Mouse (Mus musculus) layer of hippocampus, adult 9-11 months (tissue): Measurements from ENCODE around the gene Gm19684.
"Not testable (repeated sequence)": the region's sequence is repeated elsewhere in the genome, so short reads cannot be mapped to it uniquely, and the experiment has no call there.

ENCODE experiments used
- DNase-seq: peaks from one replicate; pipeline ENCODE4 v3.0.0; 2022

Gm19684 gene

DNA sequence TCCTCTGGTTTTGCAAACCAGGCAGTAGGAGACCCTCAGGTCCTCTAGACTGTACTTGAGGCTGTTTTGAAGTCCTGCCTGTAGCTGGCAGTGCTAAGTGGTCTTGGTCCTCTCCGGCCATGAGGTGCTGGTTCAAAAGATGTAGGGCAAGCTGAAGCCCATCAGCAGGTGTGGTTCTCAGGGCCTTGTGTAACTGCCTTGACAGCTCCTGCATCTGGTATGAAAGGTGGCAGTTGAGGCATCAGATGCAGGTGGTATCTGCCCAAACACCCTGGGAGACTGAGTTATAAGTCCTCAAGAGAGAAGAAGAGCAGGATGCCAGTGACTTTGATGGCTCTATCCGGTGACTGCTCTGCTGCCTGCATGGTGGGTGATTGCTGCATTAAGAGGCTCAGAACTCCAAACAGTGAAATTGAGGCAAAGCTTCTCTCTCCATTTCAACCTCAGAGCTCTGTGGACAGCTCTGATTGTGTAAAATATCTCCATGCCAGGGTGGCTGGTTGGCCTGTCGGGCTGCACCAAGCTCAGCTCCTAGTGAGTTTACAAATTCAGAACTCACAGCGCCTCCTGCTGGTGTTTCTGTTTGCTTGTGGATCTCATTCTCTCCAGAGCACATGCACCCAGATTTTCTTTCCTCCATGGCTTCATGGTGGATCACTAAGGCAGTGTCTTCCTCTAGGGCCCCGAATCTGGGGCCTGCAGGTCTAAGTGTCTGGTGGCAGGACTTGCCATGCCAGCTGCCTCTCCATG is 10.2 kb downstream of the Gm19684 start:
- no peak for DNase-seq

DNA sequence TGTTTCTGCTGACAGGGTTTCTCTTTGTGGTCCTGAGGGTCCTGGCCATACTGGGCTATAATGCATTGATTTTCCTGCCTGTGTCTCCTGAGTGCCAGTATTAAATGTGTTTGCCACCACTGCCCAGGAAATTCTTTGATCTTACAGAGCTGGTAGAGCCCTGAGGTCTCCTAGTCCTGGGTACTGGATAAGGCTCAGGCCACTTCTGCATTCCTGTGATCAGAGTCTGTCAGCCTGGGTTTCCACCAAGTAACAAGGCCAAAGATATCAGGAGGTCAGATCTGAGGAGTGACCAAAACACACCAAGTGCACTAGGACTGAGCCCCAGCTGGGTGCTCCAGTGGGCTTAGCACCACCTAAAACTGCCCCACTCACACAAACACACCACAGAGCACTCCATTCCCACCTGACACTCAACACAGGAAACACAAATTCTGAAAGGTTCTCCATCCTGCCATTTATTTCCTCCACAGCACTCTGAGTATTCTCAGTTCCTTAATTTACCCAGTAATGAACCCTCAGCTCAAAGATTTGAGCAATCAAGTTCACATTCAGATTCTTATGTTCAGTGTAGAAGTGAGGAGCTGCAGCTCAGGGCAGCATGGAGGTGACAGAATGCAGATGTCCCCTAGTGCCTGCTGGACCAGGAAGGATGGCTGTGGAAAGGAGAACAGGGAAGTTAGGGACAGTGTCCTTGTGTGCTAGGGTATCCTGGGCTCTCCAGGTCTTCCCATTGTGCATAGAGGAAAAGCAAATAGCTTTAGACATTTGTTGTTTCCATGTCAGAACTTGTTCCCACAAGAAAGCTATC is 14.1 kb downstream of the Gm19684 start:
- not testable (repeated sequence) for DNase-seq

DNA sequence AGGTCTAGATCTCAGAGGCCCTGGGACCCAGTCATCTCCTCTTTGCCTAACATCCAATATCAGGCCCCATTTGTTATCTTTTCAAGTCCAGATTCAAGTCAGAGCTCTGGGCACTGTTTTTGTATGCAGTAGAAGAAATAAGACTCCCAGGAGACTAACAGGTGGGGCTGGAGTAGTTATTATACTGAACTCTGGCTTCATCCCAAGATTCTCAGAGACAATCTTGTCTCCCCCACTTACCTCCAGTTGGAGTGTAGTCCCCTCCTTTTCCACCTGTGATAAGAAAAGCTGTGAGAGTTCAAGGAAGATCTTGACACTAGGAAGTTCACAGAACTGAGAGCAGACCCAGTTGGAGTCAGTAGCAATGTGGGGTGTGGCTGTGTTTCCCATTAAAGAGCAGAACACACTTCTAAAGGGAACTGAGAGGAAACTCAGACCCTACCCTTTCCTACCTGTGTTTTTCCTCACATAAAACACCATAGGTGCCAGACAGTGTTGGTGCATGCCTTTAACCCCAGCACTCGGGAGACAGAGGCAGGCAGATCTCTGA is 14.9 kb downstream of the Gm19684 start:
- not testable (repeated sequence) for DNase-seq

DNA sequence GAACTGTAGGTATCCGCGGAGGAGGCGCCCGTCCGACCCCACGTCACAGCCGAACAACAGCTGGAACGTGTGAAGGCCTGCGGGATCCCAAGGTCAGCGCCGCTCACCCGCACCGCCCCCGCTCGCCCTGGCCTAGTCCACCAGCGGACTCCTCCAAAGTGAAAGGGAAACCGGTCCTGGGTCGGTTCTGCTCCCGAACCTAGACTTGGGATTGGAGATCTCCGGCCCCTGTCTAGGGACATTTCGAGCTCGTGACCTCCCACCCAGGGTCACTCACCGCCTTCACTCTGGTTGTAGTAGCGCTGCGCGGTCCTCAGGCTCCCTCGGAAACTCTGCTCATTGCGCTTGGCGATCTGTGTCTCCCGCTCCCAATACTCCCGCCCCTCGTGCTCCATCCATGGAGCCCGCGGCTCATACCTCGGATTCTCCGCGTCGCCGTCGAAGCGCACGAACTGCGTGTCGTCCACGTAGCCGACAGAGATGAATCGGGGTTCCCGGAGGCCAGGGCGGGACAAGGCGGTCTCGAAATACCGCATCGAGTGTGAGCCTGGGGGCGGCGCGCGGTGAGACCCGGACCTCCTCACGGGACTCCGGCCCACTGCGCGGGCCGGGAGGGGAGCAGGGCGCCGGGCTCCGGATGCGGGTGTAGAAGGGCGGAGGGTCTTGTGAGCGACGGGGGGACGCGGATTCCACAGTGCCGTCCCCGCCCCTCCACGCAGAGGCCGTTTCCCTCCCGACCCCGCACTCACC is 23.8 kb downstream of the Gm19684 start:
- DNase-seq = no peak

DNA sequence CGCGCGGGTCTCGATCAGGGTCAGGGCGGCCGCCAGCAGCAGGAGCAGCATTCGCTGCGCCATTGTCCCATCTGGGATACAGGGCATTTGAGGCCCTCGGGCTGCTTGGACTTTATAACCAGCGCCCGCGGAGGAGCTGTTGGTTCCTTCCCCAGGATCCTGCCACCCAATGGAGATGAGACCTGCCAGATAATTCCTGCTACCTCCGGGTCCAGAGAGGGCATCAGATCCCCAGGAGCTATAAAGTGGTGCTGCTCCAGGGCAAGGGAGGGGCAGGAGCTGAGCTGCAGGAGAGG is 24.3 kb downstream of the Gm19684 start:
- not testable (repeated sequence) for DNase-seq

DNA sequence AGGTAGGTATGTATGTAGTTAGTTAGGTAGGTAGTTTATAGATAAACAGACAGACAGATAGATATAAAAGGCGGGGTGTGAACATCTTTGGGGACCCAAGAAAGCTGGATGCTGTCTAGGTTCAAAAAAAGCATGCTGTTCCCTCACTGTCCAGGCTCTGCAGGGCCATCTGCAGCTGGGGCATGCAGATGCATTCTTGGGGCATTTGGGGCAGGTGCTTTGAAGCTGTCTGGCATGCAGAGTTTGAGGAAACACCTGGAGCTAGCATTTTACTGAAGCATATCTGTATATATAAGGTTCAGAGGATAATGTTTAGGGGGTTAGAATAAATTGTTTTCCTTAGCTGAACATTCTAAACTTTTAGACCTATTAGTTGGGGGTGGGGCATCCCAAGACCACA is 25.5 kb downstream of the Gm19684 start:
- DNase-seq = not testable (repeated sequence)

DNA sequence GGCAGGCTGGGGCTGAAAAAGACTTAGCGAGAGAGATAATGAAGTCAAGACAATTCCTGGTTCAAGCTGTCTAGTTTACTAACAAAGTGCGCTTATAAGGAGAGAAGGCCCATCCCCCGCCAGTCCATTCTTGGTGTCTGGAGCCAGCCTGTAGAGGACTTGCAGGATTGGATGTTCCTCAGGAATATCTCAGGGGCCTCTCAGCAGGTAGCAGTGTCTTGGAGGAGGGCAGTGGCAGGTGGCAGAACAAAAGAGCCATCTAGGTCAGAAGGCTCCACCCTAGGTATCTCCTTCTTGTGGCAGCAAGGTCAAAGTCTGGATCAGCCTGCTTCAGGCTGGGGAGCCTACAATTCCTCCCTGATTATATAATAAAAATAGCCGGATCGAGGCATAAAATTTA is 27.0 kb downstream of the Gm19684 start:
- DNase-seq = not testable (repeated sequence)

DNA sequence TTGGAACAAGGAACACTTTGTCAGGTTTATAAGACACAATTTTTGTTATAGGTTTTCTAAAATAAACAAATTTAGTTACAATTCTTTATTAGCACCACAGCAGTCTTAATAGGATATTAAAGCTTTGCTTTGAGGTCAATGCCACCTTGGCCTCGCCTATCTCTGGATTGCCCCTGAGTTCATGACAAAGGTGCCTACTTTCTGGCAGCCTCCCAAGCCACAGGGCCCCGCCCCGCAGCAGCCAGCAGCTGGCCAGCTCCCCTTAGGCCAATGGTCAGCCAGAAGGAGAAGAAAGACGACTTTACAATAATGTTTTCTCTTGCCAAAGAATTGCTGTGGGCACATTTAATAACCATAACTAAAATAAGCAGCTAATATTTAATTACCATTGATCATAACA is 29.7 kb downstream of the Gm19684 start:
- not testable (repeated sequence) for DNase-seq

DNA sequence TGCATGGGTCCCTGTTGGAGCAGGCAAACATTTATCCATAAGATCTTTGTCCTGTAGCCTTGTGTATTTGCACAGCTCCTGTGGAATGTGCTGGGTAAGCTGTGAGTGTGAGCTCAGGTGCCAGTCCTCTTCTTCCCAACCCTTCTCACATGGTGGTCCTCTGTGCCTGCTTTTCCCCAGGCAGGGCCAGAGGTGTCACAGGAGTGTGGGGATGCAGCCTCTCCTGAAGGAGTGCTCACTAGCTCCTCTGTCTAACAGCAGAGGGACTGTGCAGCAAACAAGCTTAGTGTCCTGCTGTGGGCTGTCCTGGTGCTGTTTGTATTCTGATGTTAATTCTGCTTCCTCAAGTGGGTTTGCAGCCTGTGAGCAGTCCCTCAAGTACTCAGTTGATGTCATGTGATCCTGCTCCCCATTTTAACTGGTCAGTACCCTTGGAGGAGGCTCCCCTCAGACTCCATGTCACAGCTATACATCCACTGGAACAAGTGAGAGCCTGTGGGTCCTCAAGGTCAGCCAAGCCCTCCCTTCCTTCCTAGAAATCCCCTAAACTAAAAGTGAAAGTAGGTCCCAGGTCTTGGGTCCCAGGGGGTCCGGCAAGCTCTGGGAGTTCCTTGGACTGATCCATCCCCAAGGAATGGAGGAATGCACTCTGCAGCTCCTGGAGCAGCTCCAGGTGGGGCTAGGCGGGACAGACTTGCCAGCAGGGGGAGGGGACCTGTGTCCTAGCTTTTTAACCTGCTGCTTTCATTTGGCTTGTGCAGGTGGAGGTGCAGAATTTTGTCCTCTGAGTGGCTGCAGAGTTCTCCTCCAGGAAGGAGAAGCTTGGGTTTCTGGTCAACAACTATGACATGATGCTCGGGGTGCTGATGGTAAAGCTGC is 33.0 kb downstream of the Gm19684 start:
- no peak for DNase-seq

DNA sequence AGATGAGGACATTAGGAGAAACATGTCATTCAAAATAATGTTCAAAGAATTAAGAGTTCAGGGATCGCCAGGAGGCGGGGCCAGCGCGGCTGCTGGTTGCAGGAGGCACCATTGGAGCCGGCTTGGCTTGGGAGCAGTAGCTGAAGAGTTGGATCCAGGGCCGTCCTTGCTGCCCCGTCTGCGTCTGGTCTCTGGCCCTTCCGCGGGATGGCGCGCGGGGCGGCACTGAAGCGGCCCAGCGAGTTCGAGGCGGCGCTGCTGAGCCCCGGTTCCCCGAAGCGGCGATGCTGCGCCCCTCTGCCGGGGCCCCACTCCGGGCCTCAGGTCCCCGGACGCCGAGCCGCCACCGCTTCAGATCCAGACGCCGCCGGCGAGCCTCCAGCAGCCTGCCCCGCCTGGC is 36.3 kb downstream of the Gm19684 start:
- DNase-seq = not testable (repeated sequence)

DNA sequence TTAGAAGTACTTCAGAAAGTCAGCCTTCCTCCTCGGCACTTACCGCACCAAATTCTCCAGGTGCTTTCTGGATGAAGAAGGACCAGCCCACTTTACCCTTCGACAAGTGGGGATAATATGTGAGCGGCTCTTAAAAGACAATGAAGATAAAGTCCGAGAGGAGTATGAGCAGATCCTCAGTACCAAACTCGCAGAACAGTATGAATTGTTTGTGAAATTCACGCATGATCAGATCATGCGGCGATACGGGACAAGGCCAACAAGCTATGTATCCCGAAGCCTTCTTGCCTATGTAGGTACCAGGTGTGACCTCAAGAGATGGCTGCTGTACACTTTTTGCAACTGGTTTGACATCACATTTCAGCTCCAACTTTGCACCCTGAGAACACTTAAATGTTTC is 36.8 kb downstream of the Gm19684 start:
- DNase-seq = not testable (repeated sequence)

DNA sequence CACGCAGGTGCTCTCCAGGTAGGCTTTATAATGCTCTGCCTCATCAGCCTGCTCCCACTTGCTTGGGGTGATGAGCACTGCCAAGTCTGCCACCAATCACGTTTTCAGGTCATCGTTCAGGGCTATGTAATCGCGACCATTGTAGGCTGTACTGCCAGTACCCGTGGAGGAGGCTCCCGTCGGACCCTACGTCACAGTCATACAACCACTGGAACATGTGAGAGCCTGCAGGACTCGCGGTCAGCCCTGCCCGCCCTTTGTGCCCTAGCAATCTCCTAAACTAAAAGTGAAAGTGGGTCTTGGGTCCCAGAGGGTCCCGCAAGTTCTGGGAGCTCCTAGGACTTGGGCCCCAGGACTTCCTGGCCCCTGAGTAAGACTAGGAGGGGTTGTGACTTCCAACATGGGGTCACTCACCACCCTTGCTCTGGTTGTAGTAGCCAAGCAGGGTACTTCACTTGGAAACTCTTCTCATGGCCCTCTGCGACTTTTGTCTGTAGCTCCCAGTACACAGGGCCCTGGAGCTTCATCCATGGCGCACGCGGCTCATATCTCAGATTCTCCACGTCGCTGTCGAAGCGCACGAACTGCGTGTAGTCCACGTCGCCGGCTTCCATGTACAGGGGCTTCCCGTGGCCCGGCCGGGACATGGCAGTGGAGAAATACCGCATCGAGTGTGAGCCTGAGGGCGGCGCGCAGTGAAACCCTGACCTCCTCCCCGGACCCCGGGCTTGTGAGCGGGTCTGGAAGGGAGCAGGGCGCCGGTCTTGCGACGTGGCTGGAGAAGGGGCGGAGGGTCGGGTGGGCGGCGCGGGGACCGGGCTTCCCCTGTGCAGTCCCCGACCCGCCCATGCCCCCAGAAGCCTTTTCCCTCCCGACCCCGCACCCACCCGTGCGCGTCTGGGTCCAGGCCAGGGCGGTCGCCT is 39.9 kb downstream of the Gm19684 start:
- DNase-seq = no peak

DNA sequence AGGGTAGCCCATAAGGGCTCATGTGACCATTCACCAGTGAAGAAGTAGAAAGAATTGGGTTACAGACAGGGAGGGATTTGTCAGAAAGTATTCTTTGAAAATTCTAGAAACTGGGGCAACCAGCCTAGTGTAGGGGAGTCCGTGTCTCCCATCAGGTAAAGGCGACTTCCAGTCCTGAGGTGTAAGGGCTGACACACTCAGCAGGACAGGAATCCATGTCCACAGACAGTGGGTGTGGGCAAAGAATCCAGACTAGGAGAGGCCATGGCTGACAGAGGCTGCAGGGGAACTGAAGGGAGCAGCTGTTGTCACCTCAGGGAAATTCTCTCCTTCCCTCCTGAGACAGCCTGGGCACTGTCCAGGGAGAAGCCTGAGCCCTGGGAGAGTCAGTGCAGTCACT is 45.4 kb downstream of the Gm19684 start:
- DNase-seq = not testable (repeated sequence)

DNA sequence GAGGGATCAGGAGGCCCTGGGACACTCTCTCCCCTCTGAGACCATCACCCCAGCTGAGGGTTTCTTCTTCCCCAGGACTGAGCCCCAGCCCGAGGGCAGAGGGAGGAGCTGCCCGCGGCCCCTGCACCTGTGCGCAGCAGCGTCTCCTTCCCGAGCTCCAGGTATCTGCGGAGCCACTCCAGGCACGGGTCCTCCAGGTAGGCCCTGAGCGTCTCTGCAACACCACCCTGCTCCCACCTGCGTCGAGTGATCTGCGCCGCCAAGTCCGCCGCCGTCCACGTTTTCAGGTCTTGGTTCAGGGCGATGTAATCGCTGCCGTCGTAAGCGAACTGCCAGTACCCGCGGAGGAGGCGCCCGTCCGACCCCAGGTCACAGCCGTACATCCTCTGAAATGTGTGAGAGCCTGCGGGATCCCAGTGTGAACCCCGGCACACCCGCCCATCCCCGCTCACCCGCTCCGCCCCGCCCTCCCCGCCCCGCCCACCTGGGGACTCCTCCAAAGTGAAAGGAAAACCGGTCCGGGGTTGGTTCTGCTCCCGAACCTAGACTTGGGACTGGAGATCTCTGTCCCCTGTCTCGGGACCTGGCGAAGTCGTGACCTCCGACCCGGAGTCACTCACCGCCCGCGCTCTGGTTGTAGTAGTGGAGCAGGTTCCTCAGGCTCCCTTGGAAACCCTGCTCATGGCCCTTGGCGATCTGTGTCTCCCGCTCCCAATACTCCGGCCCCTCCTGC is 46.0 kb downstream of the Gm19684 start:
- DNase-seq = no peak

DNA sequence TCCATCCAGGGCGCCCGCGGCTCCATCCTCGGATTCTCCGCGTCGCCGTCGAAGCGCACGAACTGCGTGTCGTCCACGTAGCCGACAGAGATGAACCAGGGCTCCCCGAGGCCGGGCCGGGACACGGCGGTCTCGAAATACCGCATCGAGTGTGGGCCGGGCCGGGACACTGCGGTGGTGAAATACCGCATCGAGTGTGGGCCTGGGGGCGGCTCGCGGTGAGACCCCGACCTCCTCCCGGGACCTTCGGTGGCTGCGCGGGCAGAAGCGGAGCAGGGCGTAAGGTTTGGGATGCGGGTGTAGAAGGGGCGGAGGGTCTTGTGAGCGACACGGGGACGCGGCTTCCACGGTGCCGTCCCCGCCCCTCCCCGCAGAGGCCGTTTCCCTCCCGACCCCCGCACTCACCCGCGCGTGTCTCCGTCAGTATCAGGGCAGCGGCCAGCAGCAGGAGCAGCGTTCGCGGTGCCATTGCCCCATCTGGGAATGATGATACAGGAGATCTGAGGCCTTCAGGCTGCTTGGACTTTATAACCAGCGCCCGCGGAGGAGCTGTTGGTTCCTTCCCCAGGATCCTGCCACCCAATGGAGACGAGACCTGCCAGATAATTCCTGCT is 46.7 kb downstream of the Gm19684 start, which contains the start of gene Gm8909:
Gene Gm8909 (minus strand): TSS at position 499 of the 614 bp plus-strand sequence.
- no peak for DNase-seq

DNA sequence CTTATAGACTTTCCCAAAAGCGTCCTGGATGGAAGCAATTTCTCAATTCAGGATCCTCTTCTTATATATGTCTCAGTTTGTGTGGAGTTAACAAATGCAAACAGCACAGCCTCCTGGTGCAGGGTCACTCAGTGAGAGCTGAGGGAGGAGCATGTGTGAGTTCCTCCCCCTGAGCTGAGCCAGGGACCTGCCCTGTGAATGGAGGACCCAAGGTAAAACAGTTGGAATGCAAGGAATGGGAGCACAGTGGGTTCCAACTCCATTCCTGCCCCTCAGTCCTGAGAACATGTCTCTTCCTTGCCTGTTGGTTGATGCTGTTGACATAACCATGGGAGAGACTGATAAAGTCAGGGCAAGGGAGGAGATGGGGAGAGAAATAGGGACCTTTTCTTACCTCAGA is 47.6 kb downstream of the Gm19684 start:
- DNase-seq = not testable (repeated sequence)

DNA sequence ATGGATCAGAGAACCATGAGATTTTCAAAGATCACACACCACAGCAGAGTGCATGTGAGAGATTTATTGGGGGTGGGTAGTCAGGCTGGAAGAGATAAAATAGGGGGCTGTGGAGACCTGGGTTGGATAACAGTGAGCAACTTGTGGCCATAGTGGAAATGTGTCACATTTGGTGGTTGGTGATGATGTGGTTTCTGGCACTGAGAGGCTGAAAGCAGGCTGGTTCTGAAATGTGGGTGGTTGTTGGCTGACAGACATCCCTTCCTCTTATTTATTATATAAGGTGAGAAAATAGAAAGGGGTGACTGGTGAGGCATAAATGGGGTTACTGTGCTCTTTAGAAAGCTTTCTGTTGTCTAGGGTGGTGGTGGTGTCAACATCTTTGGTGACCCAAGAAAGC is 48.3 kb downstream of the Gm19684 start:
- no peak for DNase-seq

DNA sequence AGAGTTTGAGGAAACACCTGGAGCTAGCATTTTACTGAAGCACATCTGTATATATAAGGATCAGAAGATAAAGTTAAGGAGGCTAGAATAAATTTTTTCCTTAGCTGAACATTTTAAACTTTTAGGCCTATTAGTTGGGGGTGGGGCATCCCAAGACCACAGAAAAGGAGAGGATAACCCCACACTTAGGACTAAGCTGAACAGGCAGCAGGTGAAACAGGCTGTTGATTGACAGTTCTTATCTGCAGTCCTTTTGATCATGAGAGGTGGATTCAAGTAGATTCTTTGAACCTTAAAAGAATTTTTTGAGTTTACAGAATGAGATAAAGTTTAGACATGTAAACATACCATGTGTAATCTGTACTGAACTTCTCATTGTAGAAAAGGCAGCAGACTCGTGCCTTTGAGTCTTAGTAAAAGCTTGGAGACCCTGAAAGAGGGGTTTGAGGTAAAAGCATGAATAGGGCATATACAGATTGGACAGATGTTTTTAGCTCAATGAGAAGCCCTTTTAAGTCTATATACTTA is 48.9 kb downstream of the Gm19684 start:
- no peak for DNase-seq

DNA sequence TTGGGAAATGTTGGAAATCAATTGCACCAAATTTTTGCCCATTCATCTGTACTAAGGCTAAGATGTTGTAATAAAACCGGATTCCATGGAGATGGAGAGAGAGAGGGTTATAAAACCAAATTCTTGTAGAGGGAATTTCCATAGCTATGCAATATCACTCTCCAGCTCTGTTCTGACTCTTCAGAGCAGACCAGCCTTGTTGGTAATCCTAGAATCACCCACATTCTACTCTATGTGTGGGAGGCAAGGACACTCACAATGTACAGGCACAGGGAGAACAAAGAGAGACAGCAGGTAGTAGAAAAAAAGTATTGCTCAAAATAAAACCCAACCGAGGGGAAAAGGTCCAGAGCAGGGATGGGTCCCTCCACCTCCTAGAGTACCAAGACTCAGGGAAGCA is 54.7 kb downstream of the Gm19684 start:
- DNase-seq = not testable (repeated sequence)

DNA sequence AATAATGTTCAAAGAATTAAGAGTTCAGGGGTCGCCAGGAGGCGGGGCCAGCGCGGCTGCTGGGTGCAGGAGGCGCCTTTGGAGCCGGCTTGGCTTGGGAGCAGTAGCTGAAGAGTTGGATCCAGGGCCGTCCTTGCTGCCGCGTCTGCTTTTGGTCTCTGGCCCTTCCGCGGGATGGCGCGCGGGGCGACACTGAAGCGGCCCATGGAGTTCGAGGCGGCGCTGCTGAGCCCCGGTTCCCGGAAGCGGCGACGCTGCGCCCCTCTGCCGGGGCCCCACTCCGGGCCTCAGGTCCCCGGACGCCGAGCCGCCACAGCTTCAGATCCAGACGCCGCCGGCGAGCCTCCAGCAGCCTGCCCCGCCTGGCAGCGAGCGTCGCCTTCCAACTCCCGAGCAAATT is 57.5 kb downstream of the Gm19684 start:
- not testable (repeated sequence) for DNase-seq
